Mouse (Mus musculus) left cerebral cortex, postnatal 14 days (tissue): ENCODE data around the gene Mavs. TPM values are rescaled to one million over a fixed set of nuclear protein-coding genes. Genes with fewer than 3 reads are reported as not detected.

Source experiments
- DNase-seq, 2 experiments: peaks; one replicate each; pipeline ENCODE4 v3.0.0; 2021 to 2022; ENCODE audit warnings: low spot score in 2 of 2, mixed read lengths in 1 of 2
- intact Hi-C: fragments of 180-260 bp; cut with DNase I; formaldehyde crosslinking; loops from one replicate; pipeline ENCODE4 v1.15.1; 2025
- total RNA-seq, 2 experiments: library from RNA; stranded (reverse); gene quantifications; 2 replicates each; pipeline ENCODE4 v1.2.3; 2021

Gene Mavs
- total RNA-seq, 2 experiments from 2014 or later, result 6.3 TPM

- no peak for DNase-seq
- intact Hi-C loops, result loop anchor here (5.0 kb wide), 1 partner anchor 157 kb away; no protein-coding TSS in a partner anchor
These were observed 20.5 kb downstream of the Mavs start for GRCm38 (mm10) chr2:131254329-131254713.

GRCm38 (mm10) chr2:131255738-131256137 lies 21.9 kb downstream of the Mavs start:
- DNase-seq, result no peak
- intact Hi-C loops, result no loop called here

- no peak for DNase-seq
- intact Hi-C loops, result no loop called here
These were observed 24.8 kb downstream of the Mavs start for GRCm38 (mm10) chr2:131258693-131259092.

- intact Hi-C loops, result loop anchor here (10.0 kb wide), 1 partner anchor 154 kb away; no protein-coding TSS in a partner anchor
- DNase-seq, result peak in 1 of 2 experiments; percentile 24
These were observed 26.9 kb downstream of the Mavs start for GRCm38 (mm10) chr2:131260544-131261307.

GRCm38 (mm10) chr2:131261481-131262212 lies 27.8 kb downstream of the Mavs start:
- peak; percentile 58 to 64 for DNase-seq
- intact Hi-C loops, result loop anchor here (2.0 to 10.0 kb wide), 3 partner anchors 75 to 153 kb away; partner anchors contain the start of genes Cdc25b, Rnf24 and Spef1

GRCm38 (mm10) chr2:131262213-131262672 lies 28.4 kb downstream of the Mavs start, which contains the start of gene Pank2:
Gene Pank2, plus strand, starts transcription at chr2:131262495.
- intact Hi-C loops, result loop anchor here (2.0 to 10.0 kb wide), 3 partner anchors 75 to 153 kb away; partner anchors contain the start of genes Cdc25b, Rnf24 and Spef1

GRCm38 (mm10) chr2:131262680-131263670 lies 29.1 kb downstream of the Mavs start:
- intact Hi-C loops, result loop anchor here (2.0 to 10.0 kb wide), 3 partner anchors 76 to 152 kb away; partner anchors contain the start of genes Cdc25b, Rnf24 and Spef1
- DNase-seq, result peak in 1 of 2 experiments; percentile 57

More at GRCm38 (mm10) chr2:131262213-131262672, 28.4 kb downstream of the Mavs start, which contains the start of gene Pank2:
- DNase-seq, result peak; percentile 98 to 99

- no peak for DNase-seq
- intact Hi-C loops, result loop anchor here (10.0 kb wide), 1 partner anchor 151 kb away; no protein-coding TSS in a partner anchor
These were observed 30.2 kb downstream of the Mavs start for GRCm38 (mm10) chr2:131264027-131264426.

- intact Hi-C loops, result loop anchor here (10.0 kb wide), 1 partner anchor 150 kb away; no protein-coding TSS in a partner anchor
- DNase-seq, result no peak
These were observed 31.2 kb downstream of the Mavs start for GRCm38 (mm10) chr2:131265056-131265455.

- DNase-seq, result no peak
- intact Hi-C loops, result no loop called here
These were observed 41.6 kb downstream of the Mavs start for GRCm38 (mm10) chr2:131275493-131275892.

GRCm38 (mm10) chr2:131276722-131277121 lies 42.9 kb downstream of the Mavs start:
- DNase-seq, result no peak
- intact Hi-C loops, result no loop called here

- DNase-seq, result no peak
- intact Hi-C loops, result no loop called here
These were observed 47.7 kb downstream of the Mavs start for GRCm38 (mm10) chr2:131281596-131281995.

GRCm38 (mm10) chr2:131286276-131286675 lies 52.4 kb downstream of the Mavs start:
- no peak for DNase-seq
- intact Hi-C loops, result loop anchor here (5.0 kb wide), 1 partner anchor 131 kb away; no protein-coding TSS in a partner anchor

- intact Hi-C loops, result no loop called here
- DNase-seq, result no peak
These were observed 56.8 kb downstream of the Mavs start for GRCm38 (mm10) chr2:131290669-131291068.

- DNase-seq, result peak in 1 of 2 experiments; percentile 22
- intact Hi-C loops, result no loop called here
These were observed 62.9 kb downstream of the Mavs start for GRCm38 (mm10) chr2:131296746-131297261.
